Mouse (Mus musculus) ES-Bruce4 (cell line): ENCODE measurements around the gene Cux1.

ENCODE experiments used
- CTCF ChIP-seq: IDR thresholded peaks from one replicate; pipeline ENCODE4 v1.8.1; 2011; ENCODE audit warnings: low read depth, low read length
- EP300 ChIP-seq: IDR thresholded peaks from 2 replicates; pipeline ENCODE4 v1.6.1; 2011; ENCODE audit warnings: low read depth, low read length; ENCODE audit not compliant: insufficient read depth
- POLR2A ChIP-seq: IDR thresholded peaks from one replicate; pipeline ENCODE4 v1.8.1; 2011; ENCODE audit warnings: low read length; ENCODE audit not compliant: insufficient read depth

DNA sequence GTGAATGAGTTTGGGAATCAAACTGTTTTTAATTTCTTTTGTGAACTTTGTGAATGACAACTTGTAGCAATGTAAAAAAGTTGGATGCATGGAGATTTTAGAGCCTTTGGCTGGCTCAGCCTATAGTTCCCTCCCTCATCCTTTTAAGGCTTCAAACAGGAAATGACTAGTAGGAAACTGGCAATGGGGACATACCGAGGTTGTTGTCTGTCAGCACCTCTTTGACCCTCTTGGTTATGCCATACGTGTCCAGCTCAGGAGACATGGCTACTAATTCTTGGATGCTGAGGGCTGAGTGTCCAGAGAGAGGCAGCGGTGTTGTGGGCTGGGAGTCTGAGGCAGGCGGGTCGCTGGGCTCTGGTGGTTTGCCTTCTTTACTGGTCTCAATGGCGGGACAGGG, 280.7 kb downstream of the Cux1 start:
- no peak for TF ChIP-seq CTCF
- TF ChIP-seq POLR2A: no peak
- no peak for TF ChIP-seq EP300
